In genomic region chr2:109676618-109676974, GRCm38 (mm10) we compare ENCODE assay signal across 10 mouse cellular contexts. TPM values are rescaled to one million over a fixed set of nuclear protein-coding genes. Genes with fewer than 3 reads are reported as not detected.
DNase-seq lines count a peak whose midpoint lies in the region; ATAC-seq and TF ChIP-seq lines count a peak whose summit lies in the region.
"Had no signal": no experiment of that assay in that cellular context is flagged by ENCODE, and none has a peak within 500 bp of the region (broad histone marks: within the 10 kb centered on the region; RNA-seq: fewer than 3 reads in every experiment).

No protein-coding gene starts in this region.

- H3K4me3 ChIP-seq in embryonic facial prominence, embryonic 12.5 days: 0 out of 2 replicates have a peak overlapping the region, but pooled peaks have one; percentile 53
- H3K4me3 ChIP-seq in hindbrain, embryonic 11.5 days (ENCODE audit: low read depth, low read length): peak overlapping the region; percentile 62
- H3K4me3 ChIP-seq in midbrain, postnatal 0 days (ENCODE audit: low read depth, low read length): peak overlapping the region; percentile 71

- H3K9ac ChIP-seq in embryonic facial prominence, embryonic 12.5 days: no peak overlapping the region
- 0 out of 2 replicates have a peak overlapping the region, but pooled peaks have one; percentile 0 for H3K9ac ChIP-seq in hindbrain, embryonic 11.5 days (ENCODE audit: low read depth, low read length)
- H3K9ac ChIP-seq in midbrain, postnatal 0 days (replicated peaks; ENCODE audit: low read length, poor library complexity, severe bottlenecking): peak overlapping the region; percentile 91

- WGBS in embryonic facial prominence, embryonic 12.5 days: 1% methylated on average over 5 of the region's 6 CpGs
- 2% methylated on average over 5 of the region's 6 CpGs for WGBS in hindbrain, embryonic 11.5 days
- 1% methylated on average over 5 of the region's 6 CpGs for WGBS in midbrain, postnatal 0 days

- intact Hi-C loops in left cerebral cortex, postnatal 36 days (cut with DNase I): loop anchor here (5.0 to 10.0 kb wide), 3 partner anchors 394 to 1709 kb away; partner anchors contain the start of genes Kif18a and Mettl15

- H3K27me3 ChIP-seq in embryonic facial prominence, embryonic 12.5 days: peaks cover 56% of the 10 kb centered on the region
- peaks cover 39% of the 10 kb centered on the region for H3K27me3 ChIP-seq in hindbrain, embryonic 11.5 days (ENCODE audit: control insufficient read depth, insufficient read depth, low read length)
- H3K27me3 ChIP-seq in midbrain, postnatal 0 days (ENCODE audit: insufficient read depth, low read length): peaks cover 13% of the 10 kb centered on the region; the same call in 1 of the 2 replicates

- no peaks in the 10 kb centered on the region for H3K9me3 ChIP-seq in embryonic facial prominence, embryonic 12.5 days
- H3K9me3 ChIP-seq in hindbrain, embryonic 11.5 days (ENCODE audit: control insufficient read depth, low read length): no peaks in the 10 kb centered on the region
- H3K9me3 ChIP-seq in midbrain, postnatal 0 days (ENCODE audit: low read length): no peaks in the 10 kb centered on the region

- DNase-seq in layer of hippocampus, postnatal 14 days (ENCODE audit: low spot score in 2 of 2): peak; percentile 12 to 17
- DNase-seq in layer of hippocampus, adult 11-12 months (ENCODE audit: low spot score): no peak
- DNase-seq in hindbrain, embryonic 11.5 days (ENCODE audit: low spot score): no peak
- DNase-seq in midbrain, postnatal 0 days (ENCODE audit: low spot score): peak; percentile 22
- no peak for DNase-seq in thymus, postnatal 0 days (ENCODE audit: low spot score)
- DNase-seq in left cerebral cortex, postnatal 36 days (ENCODE audit: low spot score in 2 of 2): no peak
- no peak for DNase-seq in kidney, postnatal 14 days
- DNase-seq: lung, adult 18-20 months had no signal

- H3K4me1 ChIP-seq in embryonic facial prominence, embryonic 12.5 days: peaks cover 23% of the 10 kb centered on the region
- H3K4me1 ChIP-seq in hindbrain, embryonic 11.5 days (replicated peaks; ENCODE audit: control insufficient read depth, insufficient read depth, low read length): no peaks in the 10 kb centered on the region; the same call in 1 of the 2 replicates
- peaks cover 13% of the 10 kb centered on the region for H3K4me1 ChIP-seq in midbrain, postnatal 0 days (ENCODE audit: insufficient read depth, low read length)

- H3K4me2 ChIP-seq in embryonic facial prominence, embryonic 12.5 days (replicated peaks): peak overlapping the region; percentile 99
- H3K4me2 ChIP-seq in hindbrain, embryonic 11.5 days (replicated peaks; ENCODE audit: low read depth, low read length): peak overlapping the region; percentile 91
- H3K4me2 ChIP-seq in midbrain, postnatal 0 days (ENCODE audit: low read depth, low read length, poor library complexity, severe bottlenecking): peak overlapping the region; percentile 95

- ATAC-seq in embryonic facial prominence, embryonic 12.5 days (ENCODE audit: insufficient number of reproducible peaks, insufficient read depth, low FRiP score, low TSS enrichment): no peak
- ATAC-seq in hindbrain, embryonic 11.5 days (ENCODE audit: low FRiP score): no peak
- ATAC-seq in midbrain, postnatal 0 days (ENCODE audit: low FRiP score): peak; percentile 14

- no peaks in the 10 kb centered on the region for H3K36me3 ChIP-seq in embryonic facial prominence, embryonic 12.5 days
- no peaks in the 10 kb centered on the region for H3K36me3 ChIP-seq in hindbrain, embryonic 11.5 days (ENCODE audit: control insufficient read depth, insufficient read depth, low read length)
- no peaks in the 10 kb centered on the region for H3K36me3 ChIP-seq in midbrain, postnatal 0 days (ENCODE audit: insufficient read depth, low read length)

- H3K27ac ChIP-seq in embryonic facial prominence, embryonic 12.5 days: no peak overlapping the region
- no peak overlapping the region; the same call in 1 of the 2 replicates for H3K27ac ChIP-seq in hindbrain, embryonic 11.5 days (ENCODE audit: low read depth, low read length)
- H3K27ac ChIP-seq in midbrain, postnatal 0 days (ENCODE audit: low read depth, low read length): peak overlapping the region; percentile 94

- no peak for TF ChIP-seq CTCF in midbrain, postnatal 0 days (IDR thresholded peaks at IDR 0.05)

RNA-seq across cellular contexts. Expression of gene Bdnf, which starts 2.1 kb away (rescaled TPM):
- 10 to 100 TPM; 34.2 TPM for total RNA-seq in layer of hippocampus, postnatal 14 days (2021)
- 5.3 and 5.4 TPM in 2 replicates for polyA plus RNA-seq in embryonic facial prominence, embryonic 12.5 days (2016; fragmentation: Nextera tagmentation; extraction: Ambion mirVana)
- polyA plus RNA-seq in hindbrain, embryonic 11.5 days (2014; fragmentation: Nextera tagmentation; extraction: Ambion mirVana): 2.8 and 3.0 TPM in 2 replicates
- 7.2 and 7.8 TPM in 2 replicates for total RNA-seq in midbrain, postnatal 0 days (2014; rRNA removed)
- polyA plus RNA-seq in midbrain, postnatal 0 days (2015; fragmentation: Nextera tagmentation; extraction: Ambion mirVana): 10.7 TPM in 2 replicates
- 0.36 TPM in 2 replicates for polyA plus RNA-seq in thymus, postnatal 0 days (2015; fragmentation: Nextera tagmentation; extraction: Ambion mirVana)
- 10 to 100 TPM; 26.9 to 30.3 TPM for total RNA-seq in left cerebral cortex, postnatal 36 days (2021)
- total RNA-seq: neutrophil, adult 5-6 weeks had no signal

Comparison
In these comparisons a context has a peak if more than half of its experiments do, and no peak if none do; other contexts are left out.
1. DNase-seq: peak in layer of hippocampus, postnatal 14 days (2 of 2) and midbrain, postnatal 0 days (single experiment); none in layer of hippocampus, adult 11-12 months (single experiment), hindbrain, embryonic 11.5 days (single experiment), thymus, postnatal 0 days (single experiment), left cerebral cortex, postnatal 36 days (0 of 2) and kidney, postnatal 14 days (single experiment).
2. Peak in every context shown above with its lines, with median percentiles within 50 percentile points of each other: H3K4me2 ChIP-seq and H3K4me3 ChIP-seq.